Mouse (Mus musculus) MEL (cell line): Measurements from ENCODE around the gene Gm9903. TPM values are rescaled to one million over a fixed set of nuclear protein-coding genes. Genes with fewer than 3 reads are reported as not detected.

ENCODE experiments used
- DNase-seq: peaks from one replicate; pipeline ENCODE4 v3.0.0; 2011; ENCODE audit warnings: low read depth, low spot score
- H3K27ac ChIP-seq: 2 replicates; pipeline ENCODE4 v1.5.1; 2012; ENCODE audit warnings: low read depth, mild to moderate bottlenecking, control low read depth, low read length, moderate library complexity; ENCODE audit not compliant: control insufficient read depth
- H3K27me3 ChIP-seq, 2 experiments: fragments of 150-350 bp in 1 of 2; sonication (generic) in 1 of 2; 2 replicates each; pipeline ENCODE4 v1.6.1; 2012; ENCODE audit warnings: low read length in 2 of 2, mild to moderate bottlenecking in 2 of 2, improper control_type of control experiment in 1 of 2, moderate library complexity in 1 of 2; ENCODE audit not compliant: insufficient read depth in 2 of 2, control insufficient read depth in 1 of 2
- H3K36me3 ChIP-seq, 2 experiments: 2 replicates each; pipeline ENCODE4 v1.6.1; 2012 to 2014; ENCODE audit warnings: low read length in 2 of 2, improper control_type of control experiment in 1 of 2, inconsistent platforms in 1 of 2, mild to moderate bottlenecking in 1 of 2; ENCODE audit not compliant: insufficient read depth in 2 of 2, control insufficient read depth in 1 of 2
- H3K4me1 ChIP-seq, 2 experiments: fragments of 150-350 bp in 1 of 2; sonication (generic) in 1 of 2; 2 replicates each; pipeline ENCODE4 v1.6.1; 2012; ENCODE audit warnings: low read length in 2 of 2, improper control_type of control experiment in 1 of 2, mild to moderate bottlenecking in 1 of 2; ENCODE audit not compliant: insufficient read depth in 2 of 2, control insufficient read depth in 1 of 2
- H3K4me3 ChIP-seq, 2 experiments: fragments of 150-350 bp in 1 of 2; sonication (generic) in 1 of 2; 2 replicates each; pipeline ENCODE4 v1.5.1; 2012; ENCODE audit warnings: low read depth in 2 of 2, low read length in 2 of 2, mild to moderate bottlenecking in 2 of 2, moderate library complexity in 2 of 2, control low read depth in 1 of 2, improper control_type of control experiment in 1 of 2; ENCODE audit not compliant: control insufficient read depth in 1 of 2, insufficient read depth in 1 of 2
- H3K79me2 ChIP-seq: 2 replicates; pipeline ENCODE4 v1.6.1; 2012; ENCODE audit warnings: mild to moderate bottlenecking, low read length, moderate library complexity; ENCODE audit not compliant: control insufficient read depth, poor library complexity, insufficient read depth
- H3K9ac ChIP-seq: 2 replicates; pipeline ENCODE4 v1.6.1; 2012; ENCODE audit warnings: low read depth, mild to moderate bottlenecking, control low read depth, low read length, moderate library complexity; ENCODE audit not compliant: control insufficient read depth, poor library complexity, severe bottlenecking
- H3K9me3 ChIP-seq: fragments of 150-350 bp; sonication (generic); replicated peaks from 2 replicates; pipeline ENCODE4 v1.6.1; 2012; ENCODE audit warnings: mild to moderate bottlenecking, low read length, improper control_type of control experiment, moderate library complexity; ENCODE audit not compliant: insufficient read depth
- CHD1 ChIP-seq: IDR thresholded peaks from 2 replicates; pipeline ENCODE4 v1.6.1; 2012; ENCODE audit warnings: low read depth, mild to moderate bottlenecking, inconsistent platforms, low read length, improper control_type of control experiment
- CHD2 ChIP-seq: IDR thresholded peaks from 2 replicates; pipeline ENCODE4 v1.6.1; 2011; ENCODE audit warnings: low read length, improper control_type of control experiment
- E2F4 ChIP-seq: IDR thresholded peaks from 2 replicates; pipeline ENCODE4 v1.6.1; 2011; ENCODE audit warnings: low read depth, low read length, improper control_type of control experiment, borderline replicate concordance
- ELF1 ChIP-seq: IDR thresholded peaks from 2 replicates; pipeline ENCODE4 v1.6.1; 2014; ENCODE audit warnings: low read depth, mild to moderate bottlenecking, inconsistent platforms, low read length, improper control_type of control experiment, moderate library complexity
- ETS1 ChIP-seq: IDR thresholded peaks from 2 replicates; pipeline ENCODE4 v1.6.1; 2012; ENCODE audit warnings: low read depth, mild to moderate bottlenecking, inconsistent platforms, low read length, improper control_type of control experiment, moderate library complexity
- GABPA ChIP-seq: IDR thresholded peaks from 2 replicates; pipeline ENCODE4 v1.6.1; 2012; ENCODE audit warnings: low read depth, mild to moderate bottlenecking, inconsistent platforms, low read length, improper control_type of control experiment, moderate library complexity
- GATA1 ChIP-seq: IDR thresholded peaks from 2 replicates; pipeline ENCODE4 v1.6.1; 2011; ENCODE audit warnings: low read depth, low read length, improper control_type of control experiment
- MXI1 ChIP-seq: IDR thresholded peaks from 2 replicates; pipeline ENCODE4 v1.6.1; 2011; ENCODE audit warnings: mild to moderate bottlenecking, low read depth, low read length, improper control_type of control experiment
- POLR2AphosphoS2 ChIP-seq: IDR thresholded peaks from 2 replicates; pipeline ENCODE4 v1.6.1; 2011; ENCODE audit warnings: low read length, improper control_type of control experiment
- POLR2AphosphoS5 ChIP-seq: IDR thresholded peaks from 2 replicates; pipeline ENCODE4 v1.6.1; 2012; ENCODE audit warnings: low read depth, borderline replicate concordance, mild to moderate bottlenecking, inconsistent platforms, low read length, moderate library complexity, mixed read lengths
- SIN3A ChIP-seq: IDR thresholded peaks from 2 replicates; pipeline ENCODE4 v1.6.1; 2012; ENCODE audit warnings: low read length, improper control_type of control experiment, inconsistent platforms
- SMC3 ChIP-seq: IDR thresholded peaks from 2 replicates; pipeline ENCODE4 v1.6.1; 2011; ENCODE audit warnings: low read depth, low read length, improper control_type of control experiment
- TBP ChIP-seq: IDR thresholded peaks from 2 replicates; pipeline ENCODE4 v1.8.0; 2011; ENCODE audit warnings: low read depth, low read length, improper control_type of control experiment
- USF2 ChIP-seq, 2 experiments: IDR thresholded peaks; 2 replicates each; pipeline ENCODE4 v1.6.1; 2011 to 2012; ENCODE audit warnings: improper control_type of control experiment in 2 of 2, low read length in 2 of 2, borderline replicate concordance in 1 of 2, inconsistent platforms in 1 of 2, low read depth in 1 of 2, mild to moderate bottlenecking in 1 of 2; ENCODE audit not compliant: insufficient read depth in 1 of 2
- ZC3H11A ChIP-seq: IDR thresholded peaks from 2 replicates; pipeline ENCODE4 v1.6.1; 2012; ENCODE audit warnings: low read depth, mild to moderate bottlenecking, inconsistent platforms, low read length, improper control_type of control experiment
- polyA plus RNA-seq, 2 experiments: library from polyadenylated mRNA; stranded (reverse) in 1 of 2; unstranded in 1 of 2; fragments of >175 nt in 1 of 2; fragments of >200 nt in 1 of 2; gene quantifications; 2 replicates each; pipeline versions ENCODE4 v1.2.1 to v1.2.4; 2012; ENCODE audit warnings: low replicate concordance in 2 of 2, low read depth in 1 of 2; ENCODE audit not compliant: insufficient read length in 2 of 2, insufficient read depth in 1 of 2, missing spikeins in 1 of 2
- total RNA-seq: library from RNA; depleted of rRNA; stranded (reverse); fragments of 300-350 nt; gene quantifications from 2 replicates; pipeline ENCODE4 v1.2.3, GENCODE M21; 2012

The Gm9903 gene
- total and polyA plus RNA-seq, 3 experiments = 0.19 to 0.36 TPM; not detected in 1

- peaks cover 4 to 13% of the 10 kb centered on the region in 2 experiments for H3K4me1 ChIP-seq
Measured at GRCm38 (mm10) chr5:33651017-33651416, 21.3 kb downstream of the Gm9903 start.

GRCm38 (mm10) chr5:33651541-33651920 is 21.8 kb downstream of the Gm9903 start:
- Histone ChIP-seq H3K9ac (peak overlapping the region; percentile 88), H3K9me3 (no peaks in the 10 kb centered on the region), H3K27ac (peak overlapping the region; percentile 88), H3K36me3 (peaks cover 17 to 48% of the 10 kb centered on the region in 2 experiments), H3K27me3 (no peaks in the 10 kb centered on the region), H3K79me2 (peaks cover 55% of the 10 kb centered on the region), H3K4me1 (peaks cover 4 to 17% of the 10 kb centered on the region in 2 experiments), H3K4me3 (peak overlapping the region; percentile 40 to 79)
- TF ChIP-seq ZC3H11A = no peak
- no peak for TF ChIP-seq POLR2AphosphoS5
- TF ChIP-seq CHD2 = no peak
- TF ChIP-seq ETS1 = no peak
- TF ChIP-seq POLR2AphosphoS2 = no peak
- no peak for TF ChIP-seq USF2 (IDR thresholded peaks at IDR 0.05; ENCODE audit: borderline replicate concordance in 1 of 2, insufficient read depth in 1 of 2, low read depth in 1 of 2, low read length in 2 of 2)
- no peak for TF ChIP-seq ELF1
- no peak for TF ChIP-seq GABPA
- TF ChIP-seq SMC3 = no peak
- TF ChIP-seq E2F4 = no peak
- no peak for TF ChIP-seq SIN3A
- no peak for DNase-seq

More at GRCm38 (mm10) chr5:33651017-33651416, 21.3 kb downstream of the Gm9903 start:
- DNase-seq = peak; percentile 70
- H3K4me3 ChIP-seq = peak overlapping the region; percentile 40 to 79
- no peaks in the 10 kb centered on the region for H3K27me3 ChIP-seq
- peaks cover 53% of the 10 kb centered on the region for H3K79me2 ChIP-seq
- peak overlapping the region; percentile 88 for H3K9ac ChIP-seq
- TF ChIP-seq MXI1 (no peak), CHD1 (no peak), GATA1 (peak; percentile 62), TBP (0 out of 2 replicates have a peak, but pooled peaks have one; percentile 2)
- peak overlapping the region; percentile 88 for H3K27ac ChIP-seq
- peaks cover 20 to 45% of the 10 kb centered on the region in 2 experiments for H3K36me3 ChIP-seq
- no peaks in the 10 kb centered on the region for H3K9me3 ChIP-seq
